Mouse (Mus musculus) retina, adult 2 months (tissue): ENCODE results near the gene Hpn.

Experiments
- DNase-seq: peaks from one replicate; pipeline ENCODE4 v3.0.0-alpha.2; 2012; ENCODE audit warnings: low read depth, low spot score

Gene Hpn

GRCm38 (mm10) chr7:31115182-31115581, at the start of gene Hpn:
Hpn (minus strand) TSS chr7:31115290.
- DNase-seq: no peak

DNA sequence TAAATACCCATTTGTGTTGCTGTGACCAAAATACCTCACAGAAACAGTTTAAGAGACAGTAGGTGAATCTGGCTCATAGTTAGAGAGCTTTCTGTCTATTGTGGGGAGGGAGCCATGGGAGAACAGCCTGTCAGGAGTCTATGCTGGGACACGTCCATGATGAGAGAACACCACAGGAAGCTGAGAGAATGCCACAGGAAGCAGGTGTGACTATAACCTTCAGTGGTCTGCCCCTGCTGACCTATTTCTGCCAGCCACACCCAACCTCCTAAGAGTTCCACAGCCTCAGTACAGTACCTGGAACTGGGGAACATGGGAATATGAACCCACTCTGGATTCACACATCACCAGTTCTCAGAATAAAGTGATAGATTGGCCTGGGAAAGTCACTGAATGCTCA, 49.7 kb upstream of the Hpn start:
- DNase-seq: no peak

- no peak for DNase-seq
Measured at GRCm38 (mm10) chr7:31163666-31164577, 48.8 kb upstream of the Hpn start.

DNA sequence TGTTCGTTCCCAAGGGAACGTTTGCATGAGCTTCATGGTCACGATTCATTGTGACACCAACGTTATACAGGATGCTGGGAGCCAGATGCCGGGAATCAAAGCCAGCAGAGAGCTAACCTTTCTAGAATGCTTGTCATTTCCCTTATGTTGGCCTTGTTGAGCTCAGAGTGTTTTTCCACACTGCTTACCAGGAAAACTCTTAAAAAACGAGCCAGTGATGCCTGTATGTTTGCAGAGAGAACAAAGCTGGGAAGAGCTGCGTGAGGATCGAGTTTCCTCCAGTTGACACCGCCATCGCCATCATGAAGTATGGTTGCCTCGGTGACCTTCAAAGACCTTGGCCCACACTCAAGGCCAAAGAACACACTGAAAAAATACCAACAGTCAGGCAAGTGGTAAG, 47.2 kb upstream of the Hpn start:
- DNase-seq: no peak

GRCm38 (mm10) chr7:31161831-31162230, 46.7 kb upstream of the Hpn start:
- no peak for DNase-seq

- DNase-seq: no peak
Measured at GRCm38 (mm10) chr7:31161246-31161645, 46.2 kb upstream of the Hpn start.

- no peak for DNase-seq
Measured at GRCm38 (mm10) chr7:31160763-31161162, 45.7 kb upstream of the Hpn start.

DNA sequence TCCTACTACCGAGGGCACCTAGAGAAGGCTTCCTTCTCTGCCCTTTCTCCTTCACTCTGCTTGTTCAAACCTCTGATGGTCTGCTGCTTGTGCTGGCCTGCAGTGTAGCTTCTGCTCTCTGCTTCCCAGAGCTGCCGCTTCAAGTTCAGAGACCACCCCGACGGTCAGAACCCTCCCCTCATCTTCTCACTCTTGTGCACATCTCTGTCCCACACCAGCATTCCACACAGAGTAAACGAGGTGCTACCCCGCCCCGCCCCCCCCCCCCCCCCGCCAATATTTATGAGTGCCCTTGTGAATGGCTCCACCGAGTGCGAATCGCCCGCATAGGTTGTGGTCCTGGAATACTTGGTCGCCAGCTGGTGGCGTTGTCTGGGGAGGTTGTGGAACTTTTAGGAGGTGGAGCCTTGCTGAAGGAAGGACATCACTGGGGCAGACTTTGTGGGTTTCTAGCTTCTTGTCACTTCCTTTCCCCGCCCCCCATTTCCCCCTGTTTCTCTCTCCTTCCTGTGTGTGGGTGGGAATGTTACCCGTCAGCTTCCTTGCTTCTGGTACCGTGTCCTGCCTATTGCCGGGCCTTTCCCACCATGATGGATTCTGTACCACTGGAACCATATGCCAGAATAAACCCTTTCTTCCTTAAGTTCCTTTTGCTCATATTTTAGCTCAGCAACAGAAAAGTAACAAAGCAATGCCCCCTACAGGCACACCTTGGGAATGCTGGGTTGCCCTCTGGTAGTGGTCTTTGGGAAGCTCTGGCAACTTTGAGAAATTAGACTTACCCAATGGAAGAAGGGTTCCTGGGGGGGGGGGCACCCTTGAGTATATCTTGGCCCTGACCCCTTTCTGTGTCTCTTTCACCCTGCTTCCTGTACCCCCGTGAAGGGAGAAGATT, 41.2 kb upstream of the Hpn start:
- no peak for DNase-seq

- DNase-seq: no peak
Measured at GRCm38 (mm10) chr7:31155296-31156033, 40.4 kb upstream of the Hpn start, which contains the start of gene Gramd1a. Gramd1a (minus strand) TSS chr7:31155896.

DNA sequence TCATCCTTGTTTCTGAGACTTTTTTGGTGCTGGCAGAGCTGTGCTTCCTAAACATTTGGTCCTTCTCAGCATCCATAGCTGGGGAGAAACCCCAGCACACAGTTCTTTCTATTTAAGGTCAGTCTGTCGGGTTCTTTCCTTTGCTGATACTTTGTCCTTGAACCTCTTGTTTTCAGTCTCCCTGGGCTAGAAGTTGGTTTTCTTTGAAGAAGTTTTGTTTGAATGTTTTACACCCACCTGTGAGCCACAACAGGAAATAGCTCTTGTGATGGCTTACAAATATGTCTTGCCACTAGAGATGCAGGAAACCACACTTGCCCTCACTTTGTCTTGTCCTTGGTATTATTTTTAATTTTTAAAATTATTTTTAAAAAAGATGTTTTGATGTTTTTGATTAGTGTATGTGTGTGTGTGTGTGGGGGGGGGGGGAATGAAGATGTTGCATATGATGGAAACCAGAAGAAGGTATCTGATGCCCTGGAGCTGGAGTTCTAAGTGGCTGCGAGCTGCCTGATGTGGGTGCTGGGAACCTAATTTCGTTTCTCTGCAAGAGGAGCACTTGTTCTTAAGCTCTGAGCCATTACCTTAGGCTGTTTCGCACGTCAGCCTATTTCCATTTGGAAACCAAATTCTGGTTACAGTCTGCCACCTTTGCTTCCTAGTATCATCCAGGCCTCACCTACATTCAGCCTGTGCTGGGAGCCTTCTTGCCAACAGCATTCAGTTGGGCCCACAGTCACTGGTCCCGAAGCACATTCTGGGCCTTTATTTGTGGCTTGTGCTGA, 38.6 kb upstream of the Hpn start:
- no peak for DNase-seq

- no peak for DNase-seq
Measured at GRCm38 (mm10) chr7:31151301-31152241, 36.5 kb upstream of the Hpn start.

DNA sequence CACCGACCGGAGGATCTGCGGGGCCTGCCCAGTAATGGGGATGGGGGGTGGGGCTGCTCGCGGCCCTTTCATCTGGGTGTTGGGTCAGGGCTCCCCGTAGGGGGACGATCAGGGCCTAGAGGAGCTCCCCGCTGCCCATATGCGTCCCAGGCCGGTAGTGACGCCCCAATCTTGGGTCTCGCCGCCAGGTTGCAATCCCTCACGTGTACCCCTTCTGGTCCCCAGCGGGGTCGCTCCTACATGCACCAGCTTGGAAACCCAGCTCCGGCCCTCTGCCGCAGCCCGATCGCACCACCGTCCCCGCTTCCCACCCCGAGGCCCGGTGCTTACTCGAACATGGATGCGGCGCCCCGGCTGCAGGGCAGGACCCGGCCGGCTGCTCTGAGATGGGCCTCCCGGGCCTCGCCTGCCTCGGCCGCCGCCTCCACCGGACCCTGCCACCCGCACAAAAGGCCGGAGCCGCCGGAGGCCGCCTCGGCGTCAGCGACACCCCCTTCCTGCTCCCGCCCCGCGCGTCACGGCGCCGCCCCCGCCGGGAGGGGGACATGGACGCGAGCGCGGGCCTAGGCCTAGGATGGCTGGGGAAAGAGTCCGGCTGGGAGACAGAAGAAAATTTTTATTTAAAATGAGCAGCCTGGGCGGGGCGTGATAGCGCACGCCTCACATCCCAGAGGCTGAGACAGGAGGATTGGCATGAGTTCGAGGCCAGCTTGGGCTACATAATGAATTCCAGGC, 35.6 kb upstream of the Hpn start:
- no peak for DNase-seq

DNA sequence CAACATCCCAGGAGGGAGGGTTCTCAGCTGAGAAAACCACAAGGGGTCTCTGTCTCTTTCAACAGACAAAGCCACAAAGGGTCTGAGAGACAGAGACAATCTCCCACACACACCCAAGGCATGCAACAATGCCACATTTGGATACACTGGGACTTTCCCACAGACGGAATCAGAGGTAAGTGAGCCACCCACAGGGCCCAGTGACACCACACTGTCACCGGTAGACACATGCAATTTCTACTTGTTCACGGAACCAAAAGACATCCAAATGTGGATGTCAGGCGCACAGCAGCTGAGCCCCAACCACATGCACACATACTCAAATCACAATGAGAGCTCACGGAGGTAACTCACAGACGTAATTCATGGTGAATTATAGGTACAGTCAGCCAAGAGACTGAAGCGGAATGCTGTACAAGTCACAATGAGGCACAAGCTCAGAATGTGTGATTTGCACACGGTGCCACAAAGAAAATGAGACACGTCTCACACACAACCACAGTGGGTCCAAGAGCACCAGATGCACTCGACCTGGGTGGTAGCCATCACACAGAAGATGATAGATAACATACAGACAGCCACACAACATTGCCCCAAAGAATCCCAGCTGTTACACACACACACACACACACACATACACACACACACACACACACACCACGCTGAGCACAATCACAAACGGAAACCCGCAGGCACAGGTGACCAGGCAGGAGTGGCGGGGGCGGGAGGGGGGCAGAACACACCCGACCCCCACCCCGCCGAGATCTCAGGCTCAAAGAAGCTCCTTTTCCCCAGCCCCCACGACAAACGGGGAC, 34.9 kb upstream of the Hpn start:
- no peak for DNase-seq

DNA sequence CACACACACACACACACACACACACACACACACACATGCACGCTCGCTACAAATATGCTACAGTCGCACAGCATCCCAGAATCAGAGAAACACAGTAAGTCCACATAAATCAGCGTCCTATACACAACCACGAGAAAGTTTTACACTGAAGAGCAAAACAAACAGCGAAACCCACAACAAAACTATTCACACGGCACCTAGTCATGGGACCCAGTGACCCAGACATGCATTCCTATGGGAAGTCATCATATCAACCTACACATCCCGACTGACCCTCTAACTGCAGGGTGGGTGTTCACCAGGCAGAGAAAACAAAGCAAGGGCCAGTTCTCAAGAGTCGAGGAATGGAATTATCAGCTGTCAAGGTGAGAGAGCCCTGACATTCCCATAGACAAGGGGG, 34.2 kb upstream of the Hpn start:
- DNase-seq: no peak

DNA sequence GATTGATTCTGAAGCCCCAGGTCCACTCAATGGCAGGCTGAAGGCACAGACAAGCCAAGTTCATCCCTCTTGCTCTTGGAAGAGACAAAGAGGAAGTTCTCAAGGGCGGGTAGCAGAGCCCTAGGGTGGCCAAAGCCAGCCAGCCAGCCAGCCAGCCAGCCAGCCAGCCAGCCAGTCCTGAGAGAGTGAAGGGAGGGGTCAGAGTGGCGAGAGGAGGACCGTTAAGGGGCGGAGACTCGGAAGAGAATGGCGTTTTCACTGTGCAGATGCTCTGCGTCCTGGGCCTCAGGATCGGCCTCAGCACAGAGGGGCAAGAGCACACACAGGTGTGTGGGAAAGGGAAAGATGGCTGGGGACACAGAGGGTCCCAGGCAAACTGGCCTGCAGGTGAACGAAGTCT, 33.7 kb upstream of the Hpn start:
- no peak for DNase-seq

- no peak for DNase-seq
Measured at GRCm38 (mm10) chr7:31148086-31148485, 33.0 kb upstream of the Hpn start.

- no peak for DNase-seq
Measured at GRCm38 (mm10) chr7:31145596-31146160, 30.6 kb upstream of the Hpn start.

- DNase-seq: no peak
Measured at GRCm38 (mm10) chr7:31144886-31145285, 29.8 kb upstream of the Hpn start.
